Mouse (Mus musculus) layer of hippocampus, postnatal 10 days (tissue): Measurements from ENCODE around the gene Adgre1. TPM values are rescaled to one million over a fixed set of nuclear protein-coding genes. Genes with fewer than 3 reads are reported as not detected.

ENCODE experiments used
- total RNA-seq, 2 experiments: library from RNA; stranded (reverse); gene quantifications; 2 replicates each; pipeline ENCODE4 v1.2.3; 2021

Gene Adgre1
- total RNA-seq, 2 experiments from 2014 or later, result 6.1 to 6.9 TPM

Other genes starting within 250 kb of the Adgre1 start
- gene Cd70, start 208.9 kb upstream of the Adgre1 start, total RNA-seq, result under 1 TPM in 1 of 2 experiments, not detected in 1; 0.42 TPM
- not detected for gene Tnfsf14, start 164.5 kb upstream of the Adgre1 start, total RNA-seq
- gene C3, start 130.6 kb upstream of the Adgre1 start, total RNA-seq, result 1 to 10 TPM; 2.7 to 2.8 TPM
- gene Gpr108, start 110.2 kb upstream of the Adgre1 start, total RNA-seq, result 10 to 100 TPM; 15.0 to 16.3 TPM
- 1 to 10 TPM; 6.6 to 8.0 TPM for gene Trip10, start 109.2 kb upstream of the Adgre1 start, total RNA-seq
- 1 to 10 TPM; 4.4 to 4.6 TPM for gene Vav1, start 79.6 kb upstream of the Adgre1 start, total RNA-seq
- gene Vmn2r120, start 186.8 kb downstream of the Adgre1 start, total RNA-seq, result under 1 TPM; 0.04 to 0.07 TPM